Mouse (Mus musculus) T-cell, adult 2 months (primary cell): ENCODE measurements around the gene Ddx56.
A peak's percentile ranks its signal among the peaks of the same experiment; 100 is the strongest.

ENCODE experiments used
- DNase-seq: peaks from one replicate; pipeline ENCODE4 v3.0.0; 2022; ENCODE audit warnings: low spot score

The Ddx56 gene

DNA sequence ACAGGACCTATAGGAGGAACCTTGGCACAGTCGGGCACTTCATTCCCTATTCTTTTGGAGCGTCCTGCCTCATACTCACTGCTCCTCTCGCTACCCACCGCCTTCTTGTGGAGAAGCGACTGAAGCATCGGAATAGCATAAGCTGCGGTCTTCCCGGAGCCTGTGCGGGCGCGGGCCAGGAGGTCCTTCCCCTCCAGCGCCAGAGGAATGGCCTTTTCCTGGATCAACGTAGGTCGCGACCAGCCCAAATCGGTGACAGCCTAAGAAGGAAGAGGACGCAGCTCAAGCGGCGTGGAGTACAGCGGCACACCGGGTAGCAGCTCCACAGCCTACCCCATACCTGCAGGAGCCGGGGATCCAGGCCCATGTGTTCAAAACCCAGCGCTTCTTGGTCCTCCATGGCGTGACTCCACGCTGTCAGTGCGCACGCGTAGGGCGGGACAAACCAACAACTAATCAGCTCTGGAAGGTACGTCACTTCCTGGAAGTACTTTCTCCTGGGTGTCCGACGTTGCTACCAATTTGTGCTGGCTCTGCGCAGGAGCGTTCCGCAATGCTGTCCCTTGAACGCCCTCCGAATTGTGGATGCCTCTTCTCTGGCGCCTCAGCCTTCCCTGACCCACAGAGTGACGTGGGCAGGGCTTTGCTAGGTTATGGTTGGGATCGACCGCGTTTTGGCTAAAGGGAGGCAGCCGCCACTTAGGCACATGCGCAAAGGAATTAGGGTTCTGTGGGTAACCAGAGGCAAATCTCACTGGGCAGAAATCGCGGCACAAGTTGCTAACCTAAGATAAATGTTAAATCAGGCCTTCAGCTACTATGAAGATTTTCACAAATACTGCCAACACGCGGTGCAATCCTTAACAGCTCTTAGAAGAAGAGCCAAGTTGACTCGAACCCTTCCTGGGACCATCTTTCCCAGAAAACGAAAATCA, at the start of gene Ddx56:
Gene Ddx56, minus strand, starts transcription at position 453 of the 935 bp plus-strand sequence.
- peak; percentile 93 for DNase-seq

DNA sequence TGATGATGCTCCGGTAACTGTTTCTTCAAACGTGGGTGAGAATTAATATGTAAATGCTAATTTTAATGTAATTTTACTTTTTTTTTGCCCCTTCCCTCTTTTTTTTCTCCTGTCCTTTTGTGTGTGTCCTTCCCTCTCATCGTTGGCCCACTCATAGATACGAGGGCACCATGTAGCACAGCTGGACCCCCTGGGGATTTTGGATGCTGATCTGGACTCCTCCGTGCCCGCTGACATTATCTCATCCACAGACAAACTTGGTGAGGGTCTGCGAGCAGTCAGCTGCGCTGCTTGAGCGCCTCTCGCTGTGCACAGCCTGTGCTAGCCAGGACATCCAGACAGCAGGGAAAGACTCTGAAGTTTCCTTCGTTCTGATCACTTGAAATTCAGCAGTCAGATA, 49.2 kb upstream of the Ddx56 start:
- DNase-seq: no peak

DNA sequence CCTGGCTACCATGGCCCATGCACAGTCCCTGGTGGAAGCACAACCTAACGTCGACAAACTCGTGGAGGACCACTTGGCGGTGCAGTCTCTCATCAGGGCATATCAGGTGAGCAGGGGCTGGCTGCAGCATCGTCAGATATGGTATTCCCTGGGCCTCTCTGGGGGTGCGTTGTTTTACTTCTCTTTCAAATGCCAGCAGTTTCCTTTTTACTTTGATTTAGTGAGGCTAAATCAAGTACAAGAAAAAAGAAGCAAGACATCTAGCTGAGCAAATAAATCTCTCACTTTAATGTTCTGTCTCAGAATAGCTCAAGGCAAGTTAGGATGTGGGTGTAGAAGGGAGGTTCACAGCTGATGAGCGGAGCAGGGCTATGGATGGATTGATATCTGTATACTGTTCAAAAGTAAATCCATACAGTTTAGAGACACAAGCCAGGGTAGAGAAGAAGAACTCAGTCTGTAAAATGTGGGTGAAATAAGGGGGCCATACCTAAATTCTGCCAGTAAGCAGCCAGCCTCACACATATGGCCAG, 46.4 kb upstream of the Ddx56 start:
- no peak for DNase-seq

DNA sequence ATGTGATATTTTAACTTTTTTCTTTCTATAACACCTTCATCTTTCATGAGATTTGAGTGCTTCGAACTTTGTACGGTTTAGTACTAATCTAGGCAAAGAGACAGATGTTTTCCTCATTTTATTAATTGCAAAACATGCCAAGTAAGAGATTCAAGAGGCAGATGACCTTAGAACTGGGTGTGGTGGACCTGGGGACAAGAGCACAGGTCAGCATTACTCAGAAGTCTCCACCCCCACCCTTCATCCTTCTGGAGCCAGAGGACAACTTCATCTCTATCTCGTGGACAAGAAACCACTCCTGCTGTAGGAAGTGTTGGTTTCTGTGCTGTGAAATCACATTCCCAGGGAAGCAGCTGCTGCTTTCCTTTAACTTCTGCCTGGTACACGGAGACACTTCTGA, 40.6 kb upstream of the Ddx56 start:
- no peak for DNase-seq

DNA sequence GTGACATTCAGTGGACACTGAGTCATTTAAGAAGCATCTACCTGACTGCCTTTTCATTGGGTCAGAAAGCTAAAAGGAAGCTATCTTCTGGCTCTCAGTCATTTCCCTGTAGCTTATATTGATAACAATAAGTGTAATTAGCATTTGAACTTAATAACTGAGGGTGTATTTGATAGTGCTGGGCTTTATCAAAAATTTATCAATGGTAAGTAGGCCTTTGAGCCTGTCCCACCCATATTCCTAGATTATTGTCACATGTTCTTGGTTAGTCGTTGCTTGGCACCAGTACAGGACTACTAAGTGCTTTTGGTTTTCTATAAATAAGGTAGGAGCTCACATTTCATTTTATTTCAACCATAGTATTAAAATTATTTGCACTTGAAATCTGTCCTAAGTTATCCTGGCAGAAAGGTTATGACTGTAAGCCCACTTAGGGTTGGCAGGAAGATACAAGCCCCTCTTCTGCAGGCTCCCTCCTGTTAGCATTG, 38.4 kb upstream of the Ddx56 start:
- no peak for DNase-seq

DNA sequence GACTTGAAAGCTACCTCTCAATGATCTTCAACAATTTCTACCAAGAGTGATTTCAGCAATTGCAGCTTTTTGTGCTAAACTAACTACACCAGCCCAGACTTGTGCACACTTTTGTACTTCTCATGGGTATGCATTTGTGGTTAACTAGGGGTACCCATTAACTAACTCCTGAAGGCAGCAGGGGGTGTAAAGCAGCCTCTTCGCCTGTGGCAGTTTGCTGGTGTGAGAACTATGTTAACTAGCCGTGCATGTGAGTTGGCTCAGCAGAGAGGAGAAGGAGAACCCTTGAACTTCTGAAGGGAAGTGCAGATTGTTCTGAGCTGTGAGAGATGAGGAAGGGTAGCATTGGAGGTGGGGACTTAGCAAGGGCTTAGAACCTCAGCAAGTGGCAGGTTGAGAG, 35.2 kb upstream of the Ddx56 start:
- no peak for DNase-seq

DNA sequence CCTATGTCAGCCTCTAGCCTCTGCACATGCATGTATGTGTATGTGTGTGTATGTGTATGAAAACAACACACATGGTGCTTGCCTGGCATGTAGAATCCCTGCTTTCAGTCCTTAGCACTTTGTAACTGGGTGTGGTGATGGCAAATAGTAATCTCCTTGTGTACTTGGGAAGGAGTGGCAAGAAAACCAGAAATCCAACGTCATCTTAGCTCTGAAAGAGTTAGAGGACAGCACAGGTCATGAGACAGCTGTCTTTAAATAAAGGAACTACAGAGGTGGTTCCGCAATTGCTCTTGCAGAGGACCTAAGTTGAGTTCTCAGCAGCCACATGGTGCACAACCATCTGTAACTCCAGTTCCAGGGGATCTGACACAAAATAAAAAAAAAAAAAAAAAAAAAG, 31.9 kb upstream of the Ddx56 start:
- no peak for DNase-seq

DNA sequence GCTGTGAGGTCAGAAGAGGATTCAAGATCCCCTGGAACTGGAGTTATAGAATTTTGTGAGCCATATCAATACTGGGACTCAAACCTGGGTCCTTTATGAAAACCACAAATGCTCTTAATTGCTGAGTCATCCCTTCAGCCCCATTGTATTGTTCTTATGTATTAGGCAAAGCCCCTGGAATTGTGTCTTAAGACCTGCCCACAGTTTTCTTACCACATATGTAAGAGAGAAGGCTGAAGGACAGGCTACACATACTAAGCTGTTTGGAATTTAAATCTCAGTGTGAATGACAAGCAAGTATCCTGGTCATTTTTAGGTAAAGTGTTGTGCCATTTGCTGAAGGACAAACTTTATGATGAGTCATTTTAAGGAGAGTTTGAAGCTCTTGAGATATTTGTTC, 28.5 kb upstream of the Ddx56 start:
- no peak for DNase-seq

DNA sequence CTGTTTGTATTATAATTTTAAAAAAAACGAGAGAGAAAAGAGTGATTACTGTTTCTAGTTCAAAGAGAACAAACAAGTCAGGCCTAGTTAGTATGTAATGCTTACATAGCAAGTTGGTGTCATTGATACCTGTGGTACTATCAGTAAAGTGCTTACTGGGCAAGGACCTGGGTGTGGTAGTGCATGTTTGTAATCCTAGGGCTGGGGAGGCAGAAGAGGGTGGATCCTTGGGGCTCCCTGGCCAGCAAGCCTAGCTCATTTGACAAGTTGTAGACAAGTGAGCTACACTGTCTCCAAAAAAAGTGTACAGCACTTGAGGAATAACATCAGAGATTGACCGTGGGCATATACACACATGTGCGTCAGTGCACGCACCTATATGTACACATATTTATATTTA, 27.1 kb upstream of the Ddx56 start:
- no peak for DNase-seq

DNA sequence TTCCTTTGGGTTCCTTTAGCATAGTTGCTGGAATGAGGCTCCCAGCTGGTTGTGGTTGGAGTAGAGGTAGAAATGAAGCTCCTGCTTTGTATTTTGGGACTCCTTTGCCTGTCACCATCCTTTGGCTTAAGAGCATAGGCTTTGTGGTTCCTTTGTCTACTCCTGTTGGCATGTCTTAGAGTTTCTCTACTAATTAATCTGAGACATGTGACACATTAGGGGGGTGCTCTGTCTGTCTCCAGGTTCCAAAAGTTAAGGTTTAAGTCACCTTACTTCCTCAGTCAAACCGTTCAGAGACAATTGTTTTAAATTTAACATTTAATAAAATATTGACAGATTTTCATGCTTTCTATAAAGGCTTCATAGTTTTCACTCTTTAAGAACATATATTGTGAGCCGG, 26.0 kb upstream of the Ddx56 start:
- DNase-seq: no peak

DNA sequence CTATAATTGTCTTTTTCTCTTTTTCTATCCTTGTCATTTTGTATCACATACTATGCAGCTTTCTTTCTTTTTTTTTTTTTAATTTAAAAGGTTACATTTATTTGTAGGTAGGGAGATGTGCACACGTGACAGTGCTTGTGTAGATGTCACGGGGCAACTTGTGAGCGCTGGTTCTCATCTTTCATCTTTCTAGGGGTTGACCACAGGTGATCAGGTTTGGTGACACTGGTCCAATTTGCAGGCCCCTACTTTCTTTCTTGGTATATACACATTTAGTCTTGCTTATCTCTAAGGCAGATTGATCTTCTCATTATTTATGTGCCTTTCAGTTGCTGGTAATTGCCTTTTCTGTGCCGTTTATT, 25.4 kb upstream of the Ddx56 start:
- no peak for DNase-seq

DNA sequence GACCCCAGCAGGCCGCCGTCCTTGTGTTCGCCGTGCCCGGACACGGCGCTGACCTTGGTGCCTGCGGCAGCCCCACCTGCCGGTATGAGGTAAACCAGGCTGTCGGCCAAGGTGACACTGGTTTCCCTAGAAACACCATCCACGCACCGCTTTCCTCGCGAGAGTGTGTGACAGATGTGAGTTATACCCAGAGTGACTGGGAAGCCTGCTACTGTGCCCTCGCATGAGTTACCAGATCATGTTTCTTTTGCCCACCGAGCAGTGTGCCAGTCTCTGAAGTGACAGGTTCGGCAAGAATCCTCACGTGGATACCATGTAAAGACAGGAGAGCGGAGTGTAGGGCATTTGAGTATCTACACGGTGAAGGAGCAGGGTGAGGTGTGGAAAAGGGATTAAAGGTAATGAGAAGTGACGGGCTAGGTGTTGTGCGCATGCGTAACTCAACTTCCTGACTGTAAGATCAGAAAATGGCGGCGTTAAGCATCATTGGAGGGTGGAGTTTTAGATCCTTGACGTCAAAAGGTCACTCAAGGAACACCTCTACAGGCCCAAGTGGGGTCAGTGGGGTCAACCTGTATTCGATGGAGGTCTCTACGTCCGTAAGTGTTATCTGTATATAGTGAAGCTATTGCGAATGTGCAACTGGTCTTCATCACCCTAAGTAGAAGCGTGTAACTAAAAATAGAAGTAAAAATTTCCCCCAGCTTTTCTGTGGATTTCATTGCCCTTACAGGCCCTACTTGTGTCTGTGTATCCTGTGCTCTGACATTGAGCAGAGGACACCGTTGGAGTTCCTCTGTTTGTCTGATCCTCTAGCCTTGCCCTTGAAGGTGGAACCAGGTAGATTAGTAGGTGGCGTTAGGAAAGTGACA, 24.8 kb upstream of the Ddx56 start:
- DNase-seq: peak; percentile 91

DNA sequence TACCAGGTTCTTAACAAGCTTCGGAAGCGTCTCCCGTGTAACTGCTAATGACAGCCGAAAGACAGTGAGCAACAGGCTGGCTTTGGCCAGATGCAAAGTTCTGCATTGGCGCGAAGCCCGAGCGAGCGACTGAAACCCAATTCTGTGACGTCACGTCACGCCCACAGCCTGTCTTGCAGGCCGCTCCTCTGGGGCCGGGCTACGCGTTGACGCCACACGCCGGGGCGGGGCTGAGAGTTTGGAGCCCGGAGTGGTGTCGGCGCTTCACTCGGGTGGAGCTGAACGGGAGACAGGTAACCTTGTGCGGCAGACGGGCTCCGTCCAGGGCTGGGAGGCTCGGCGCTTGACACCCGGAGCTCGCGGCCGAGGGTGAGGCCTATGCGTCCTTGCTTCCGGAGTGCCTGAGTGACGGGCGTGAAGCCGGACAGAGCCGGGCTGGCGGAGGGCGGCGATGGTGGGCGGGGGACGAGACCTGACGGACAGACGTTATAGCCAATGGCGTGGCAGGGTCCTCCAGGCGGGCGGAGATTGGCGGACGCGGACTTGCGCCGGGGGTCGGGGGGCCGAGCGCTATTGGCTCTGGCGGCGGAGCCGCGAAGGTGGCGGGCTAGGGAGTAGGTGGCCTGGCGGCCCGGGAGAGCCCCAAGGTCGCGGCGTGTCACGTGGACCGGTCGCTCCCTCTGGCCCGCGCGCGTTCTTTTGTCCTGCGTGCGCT, 24.0 kb upstream of the Ddx56 start, which contains the start of gene Ogdh:
Gene Ogdh, plus strand, starts transcription at position 233 of the 715 bp plus-strand sequence.
- peak; percentile 99 for DNase-seq

DNA sequence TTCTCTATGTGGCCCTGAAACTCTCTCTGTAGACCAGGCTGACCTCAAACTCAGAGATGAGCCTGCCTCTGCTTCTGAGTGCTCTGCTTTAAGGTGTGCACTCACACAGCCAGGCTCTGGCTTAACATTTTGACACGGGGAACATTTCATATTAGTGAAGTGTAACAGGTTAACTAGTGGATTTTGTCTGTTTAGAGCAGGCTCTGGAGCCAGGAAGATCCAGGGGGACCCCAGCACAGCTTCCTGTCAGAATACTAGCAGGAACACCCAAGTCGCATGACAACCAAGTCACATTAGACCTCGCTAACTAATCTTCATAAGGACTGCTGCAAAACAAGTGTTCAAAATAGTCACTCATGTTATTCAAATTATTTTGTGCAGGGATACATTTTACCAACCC, 23.3 kb upstream of the Ddx56 start:
- no peak for DNase-seq

DNA sequence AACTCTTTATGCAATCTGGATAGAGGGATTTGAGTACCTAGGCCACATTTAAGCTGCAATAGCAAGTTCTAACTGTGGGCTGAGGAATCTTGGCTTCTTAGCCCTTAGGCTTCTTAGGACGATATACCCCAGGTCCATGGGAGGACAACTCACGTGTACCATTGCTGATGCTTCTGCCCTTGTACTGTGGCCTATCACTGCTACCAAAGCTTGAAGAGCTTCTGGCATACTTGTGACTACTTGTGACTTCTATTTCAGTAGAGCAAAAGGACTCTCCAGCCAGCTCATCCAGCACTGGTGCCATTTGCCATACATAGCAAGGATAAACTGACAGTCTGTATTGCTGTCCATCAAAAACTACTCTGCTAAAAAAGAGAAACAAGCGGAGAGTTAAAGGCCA, 22.6 kb upstream of the Ddx56 start:
- no peak for DNase-seq

DNA sequence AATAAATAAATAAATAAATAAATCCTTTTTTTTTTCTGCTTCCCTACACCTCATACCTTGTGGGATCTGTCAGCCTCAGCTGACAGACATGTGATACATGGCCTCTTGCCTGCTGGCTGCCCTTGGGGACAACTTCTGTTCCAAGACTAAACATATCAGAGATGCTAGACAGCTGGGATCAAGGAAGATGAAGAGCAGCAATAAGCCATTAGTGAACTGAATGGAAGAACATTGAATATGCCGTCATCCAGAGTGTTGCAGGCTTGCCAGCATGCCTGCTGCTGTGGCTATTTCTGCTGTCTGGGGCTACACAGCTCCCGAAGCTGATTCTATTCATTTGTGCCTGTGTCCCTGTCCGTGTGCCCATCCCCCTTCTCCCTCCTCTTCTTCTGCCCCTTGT, 15.4 kb upstream of the Ddx56 start:
- DNase-seq: no peak

DNA sequence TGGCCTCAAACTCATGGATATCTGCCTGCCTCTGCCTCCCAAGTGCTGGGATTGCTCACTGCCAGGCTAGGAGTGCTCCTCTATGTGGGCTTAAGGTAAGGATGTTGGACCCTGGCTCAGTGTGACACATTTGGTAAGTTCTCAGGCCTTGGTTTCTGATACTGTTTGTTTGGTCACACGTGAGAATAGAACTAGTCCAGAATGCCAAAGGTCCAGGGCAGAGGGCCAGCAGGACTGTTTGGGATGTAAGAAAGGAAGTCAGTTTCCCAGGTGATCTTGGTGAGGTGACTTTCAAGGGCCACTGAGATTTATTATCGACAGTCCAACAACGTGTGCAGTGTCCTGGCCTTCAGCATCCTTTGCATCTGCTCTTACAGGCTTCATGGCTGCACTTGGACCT, 8.9 kb upstream of the Ddx56 start:
- DNase-seq: no peak

DNA sequence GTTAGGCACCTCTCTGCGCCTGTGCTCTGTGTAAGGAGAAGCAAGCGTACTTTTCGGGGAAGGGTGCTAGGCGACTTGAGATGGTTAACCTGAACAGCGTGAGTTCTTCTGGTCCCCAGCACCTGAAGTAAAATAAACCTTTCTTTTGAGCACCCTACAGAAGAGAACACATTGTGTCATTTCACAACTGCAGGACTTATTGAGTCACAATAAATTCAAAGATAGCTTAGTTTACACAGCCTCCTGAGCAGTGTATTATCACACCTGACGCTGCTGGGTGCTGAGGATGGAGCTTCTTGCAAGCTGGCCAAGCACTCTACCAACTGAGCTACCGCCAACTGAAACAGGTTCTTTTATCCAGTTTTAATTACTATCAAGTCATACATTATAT, 7.5 kb upstream of the Ddx56 start:
- DNase-seq: no peak

DNA sequence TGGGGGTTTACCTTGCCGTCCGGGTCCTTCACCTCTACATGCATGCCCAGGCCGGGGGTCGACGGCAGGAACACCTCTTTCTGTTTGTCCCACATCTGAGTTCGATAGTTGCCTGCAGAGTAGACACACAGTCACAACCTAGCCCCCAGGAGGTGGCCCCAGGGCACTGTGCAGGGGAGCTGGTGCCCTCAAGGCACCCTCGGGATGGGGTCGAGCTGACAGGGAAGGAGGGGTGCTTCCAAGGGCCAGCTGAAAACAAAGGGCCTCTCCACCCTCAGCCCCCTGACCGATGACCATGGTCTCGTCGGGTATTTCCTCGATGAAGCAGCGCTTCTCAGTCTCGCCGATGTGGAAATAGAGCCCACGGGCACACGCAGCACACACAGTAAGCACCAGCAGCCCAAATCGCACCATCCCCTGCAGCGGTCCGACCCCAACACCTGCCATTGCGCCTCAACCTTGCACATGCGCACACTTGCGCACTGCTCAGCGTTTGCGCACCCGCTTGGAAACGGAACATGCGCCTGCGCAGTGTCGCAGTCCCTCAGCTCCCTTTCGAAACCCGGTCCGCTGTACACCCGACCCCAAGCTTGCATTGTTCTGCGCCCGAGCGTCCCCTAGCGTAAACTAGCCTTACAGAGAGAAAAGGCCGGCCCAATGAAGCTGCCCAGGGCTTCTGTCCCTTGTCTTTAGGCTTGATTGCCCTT, 7.0 kb upstream of the Ddx56 start, which contains the start of gene Tmed4:
Gene Tmed4, minus strand, starts transcription at position 484 of the 707 bp plus-strand sequence.
- peak; percentile 96 for DNase-seq

DNA sequence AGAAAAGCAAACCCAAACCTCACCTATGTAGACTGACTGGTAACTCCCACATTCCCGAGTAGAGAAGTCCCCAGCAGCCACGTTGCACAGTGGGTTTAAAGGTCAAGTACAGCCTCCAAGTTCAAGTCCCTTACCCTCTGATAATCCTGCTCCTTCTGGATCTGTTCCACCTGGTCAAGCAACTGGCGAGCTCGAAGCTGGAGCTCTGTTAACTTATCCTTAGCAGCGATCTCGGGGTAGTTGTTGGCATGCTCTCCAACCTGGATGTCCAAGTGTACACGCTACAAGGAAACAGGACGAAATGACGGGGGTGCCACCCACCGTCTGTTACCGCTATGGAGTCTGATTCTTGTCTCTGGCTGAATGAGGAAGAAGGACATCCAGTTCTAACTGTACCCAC, 6.0 kb upstream of the Ddx56 start:
- no peak for DNase-seq

DNA sequence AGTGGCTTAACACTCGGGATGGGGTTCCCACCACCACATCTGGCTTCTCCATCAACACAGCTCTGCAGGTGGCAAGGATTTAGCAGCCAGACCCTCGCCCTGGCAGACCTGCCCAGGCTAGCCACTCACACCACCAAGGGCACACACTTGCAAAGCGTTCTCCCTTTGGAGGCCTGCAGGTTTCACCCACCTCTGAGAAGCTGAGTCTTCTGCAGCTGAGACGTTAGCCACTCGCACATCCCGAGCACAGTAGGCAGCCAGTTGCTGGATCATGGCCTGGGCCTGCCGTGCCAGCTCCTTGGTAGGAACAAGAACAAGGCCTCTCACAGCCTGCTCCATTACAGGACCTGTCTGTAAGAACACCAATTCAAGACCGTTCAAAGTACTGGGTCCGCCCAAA, 951 bp downstream of the Ddx56 start:
- DNase-seq: no peak
